Mouse (Mus musculus) T-helper 1 cell (primary cell): ENCODE results near the gene Ramp1.

Experiments used
- in situ Hi-C: fragments of 300-600 bp; cut with MboI, MseI; formaldehyde crosslinking; loops from one replicate; pipeline ENCODE4 v1.15.1; 2025; ENCODE audit warnings: high pct_unique_total_duplicates

The Ramp1 gene

GRCm38 (mm10) chr1:91179533-91180173, at the start of gene Ramp1:
Ramp1 (plus strand) TSS chr1:91179822.
- in situ Hi-C loops = loop anchor here (5.0 kb wide), 1 partner anchor 68 kb away; no protein-coding TSS in a partner anchor

- in situ Hi-C loops = loop anchor here (5.0 kb wide), 1 partner anchor 35 kb away; no protein-coding TSS in a partner anchor
Observed at GRCm38 (mm10) chr1:91137036-91137435, 42.6 kb upstream of the Ramp1 start.

- in situ Hi-C loops = no loop called here
Observed at GRCm38 (mm10) chr1:91144813-91145212, 34.8 kb upstream of the Ramp1 start, which contains the start of gene Rbm44. Rbm44 (plus strand) TSS chr1:91145089.

GRCm38 (mm10) chr1:91151509-91151908, 28.1 kb upstream of the Ramp1 start:
- in situ Hi-C loops = no loop called here

- in situ Hi-C loops = no loop called here
Observed at GRCm38 (mm10) chr1:91166798-91167197, 12.8 kb upstream of the Ramp1 start.

- in situ Hi-C loops = no loop called here
Observed at GRCm38 (mm10) chr1:91169157-91169556, 10.5 kb upstream of the Ramp1 start.

GRCm38 (mm10) chr1:91174796-91175195, 4.8 kb upstream of the Ramp1 start:
- in situ Hi-C loops = loop anchor here (5.0 kb wide), 1 partner anchor 37 kb away; no protein-coding TSS in a partner anchor

GRCm38 (mm10) chr1:91176026-91176425, 3.6 kb upstream of the Ramp1 start:
- in situ Hi-C loops = no loop called here

- in situ Hi-C loops = no loop called here
Observed at GRCm38 (mm10) chr1:91176871-91177270, 2.8 kb upstream of the Ramp1 start.

- in situ Hi-C loops = no loop called here
Observed at GRCm38 (mm10) chr1:91179086-91179485, 536 bp upstream of the Ramp1 start.

GRCm38 (mm10) chr1:91180174-91180565, 548 bp downstream of the Ramp1 start:
- in situ Hi-C loops = loop anchor here (5.0 kb wide), 1 partner anchor 67 kb away; no protein-coding TSS in a partner anchor

GRCm38 (mm10) chr1:91180723-91181122, 1.1 kb downstream of the Ramp1 start:
- in situ Hi-C loops = loop anchor here (5.0 kb wide), 1 partner anchor 67 kb away; no protein-coding TSS in a partner anchor

GRCm38 (mm10) chr1:91181261-91181660, 1.6 kb downstream of the Ramp1 start:
- in situ Hi-C loops = loop anchor here (5.0 kb wide), 1 partner anchor 66 kb away; no protein-coding TSS in a partner anchor

GRCm38 (mm10) chr1:91181784-91182450, 2.3 kb downstream of the Ramp1 start:
- in situ Hi-C loops = loop anchor here (5.0 kb wide), 1 partner anchor 65 kb away; no protein-coding TSS in a partner anchor

GRCm38 (mm10) chr1:91183305-91183704, 3.7 kb downstream of the Ramp1 start:
- in situ Hi-C loops = loop anchor here (5.0 kb wide), 1 partner anchor 64 kb away; no protein-coding TSS in a partner anchor

- in situ Hi-C loops = no loop called here
Observed at GRCm38 (mm10) chr1:91186677-91187076, 7.1 kb downstream of the Ramp1 start.

- in situ Hi-C loops = no loop called here
Observed at GRCm38 (mm10) chr1:91187315-91187714, 7.7 kb downstream of the Ramp1 start.

- in situ Hi-C loops = no loop called here
Observed at GRCm38 (mm10) chr1:91187786-91188640, 8.4 kb downstream of the Ramp1 start.

- in situ Hi-C loops = no loop called here
Observed at GRCm38 (mm10) chr1:91188851-91189460, 9.3 kb downstream of the Ramp1 start.

GRCm38 (mm10) chr1:91192184-91192583, 12.6 kb downstream of the Ramp1 start:
- in situ Hi-C loops = no loop called here

GRCm38 (mm10) chr1:91193242-91193641, 13.6 kb downstream of the Ramp1 start:
- in situ Hi-C loops = no loop called here
